Mouse (Mus musculus): ENCODE measurements at regions not wholly inside any gene's neighbourhood (a gene's known extent, or its start where the extent isn't known, plus 50 kb on each side); places are given as distances from the start of the nearest gene placed in this dataset.

- TF ChIP-seq CTCF (IDR thresholded peaks at IDR 0.05; ENCODE audit: low read depth) (no peak), EP300 (IDR thresholded peaks at IDR 0.05; ENCODE audit: low read depth) (no peak)
Observed at GRCm38 (mm10) chr10:66917725-66918124, 178.2 kb upstream of the Jmjd1c start.

Data from liver, embryonic 14.5 days (tissue).